Mouse (Mus musculus): ENCODE data around the gene Cds2. TPM values are rescaled to one million over a fixed set of nuclear protein-coding genes. Genes with fewer than 3 reads are reported as not detected.
"Not testable (repeated sequence)": the region's sequence is repeated elsewhere in the genome, so short reads cannot be mapped to it uniquely, and the experiment has no call there.

Gene Cds2
- polyA plus RNA-seq, 1 experiment from 2014 or later: 19.7 TPM

GRCm38 (mm10) chr2:132314057-132314456 is 51.1 kb downstream of the Cds2 start:
- not testable (repeated sequence) for H3K4me3 ChIP-seq (replicated peaks; ENCODE audit: low read length); H3K4me2 ChIP-seq (ENCODE audit: low read depth, low read length); ATAC-seq (ENCODE audit: insufficient read depth, low FRiP score); H3K27me3 ChIP-seq (ENCODE audit: control insufficient read depth, insufficient read depth, low read length); H3K4me1 ChIP-seq (ENCODE audit: control insufficient read depth, insufficient read depth, low read length); H3K36me3 ChIP-seq (ENCODE audit: control insufficient read depth, insufficient read depth, low read length); H3K27ac ChIP-seq (ENCODE audit: low read length); H3K9me3 ChIP-seq (replicated peaks; ENCODE audit: control insufficient read depth, low read length); H3K9ac ChIP-seq (ENCODE audit: low read length)
- WGBS: 86% methylated on average over 8 of the region's 8 CpGs

DNA sequence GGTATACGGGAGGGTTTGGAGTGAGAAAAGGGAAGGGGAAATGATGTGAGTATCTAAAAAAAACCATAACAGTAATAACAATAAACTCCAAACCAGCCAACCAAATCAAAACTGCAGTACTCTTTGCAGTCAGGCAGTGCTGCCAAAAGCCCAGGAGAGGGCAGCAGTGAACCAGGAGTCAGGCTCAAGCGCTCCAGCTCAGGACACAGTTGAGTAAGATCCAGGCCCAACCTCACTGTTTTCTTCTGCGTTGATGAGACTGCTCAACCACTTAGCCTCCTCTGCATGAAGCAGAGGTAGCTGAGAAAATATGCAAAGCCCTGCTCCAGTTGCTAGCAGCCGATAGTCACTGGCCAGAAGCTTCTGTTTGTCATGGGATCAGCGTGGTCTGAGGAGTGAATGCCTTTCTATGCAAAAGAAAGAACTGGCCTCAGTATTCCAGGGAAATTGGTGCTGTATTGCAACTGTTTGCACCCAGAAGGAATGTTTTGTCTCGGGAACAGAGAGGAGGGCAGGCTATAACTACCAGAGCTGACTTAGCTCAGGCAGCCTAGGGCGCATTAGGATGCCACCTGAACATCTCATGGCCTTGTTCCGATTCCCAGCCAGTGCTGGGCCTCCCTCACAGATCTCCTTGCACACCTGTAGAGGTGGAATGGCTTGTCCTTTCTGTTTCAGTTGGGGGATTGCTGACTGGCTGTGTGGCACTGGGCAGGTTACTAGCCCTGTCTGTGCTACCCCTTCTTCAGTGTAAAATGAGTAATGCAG is 53.3 kb downstream of the Cds2 start:
- ATAC-seq (ENCODE audit: insufficient read depth, low FRiP score): peak; percentile 53; the same call in 1 of the 2 replicates
- no peak overlapping the region for H3K4me3 ChIP-seq (replicated peaks; ENCODE audit: low read length)
- H3K9ac ChIP-seq (ENCODE audit: low read length): no peak overlapping the region
- no peaks in the 10 kb centered on the region for H3K27me3 ChIP-seq (ENCODE audit: control insufficient read depth, insufficient read depth, low read length)
- H3K4me1 ChIP-seq (ENCODE audit: control insufficient read depth, insufficient read depth, low read length): no peaks in the 10 kb centered on the region
- WGBS: 37% methylated on average over 8 of the region's 8 CpGs
- no peak overlapping the region for H3K27ac ChIP-seq (ENCODE audit: low read length)
- no peak overlapping the region for H3K4me2 ChIP-seq (ENCODE audit: low read depth, low read length)
- H3K36me3 ChIP-seq (ENCODE audit: control insufficient read depth, insufficient read depth, low read length): no peaks in the 10 kb centered on the region
- H3K9me3 ChIP-seq (replicated peaks; ENCODE audit: control insufficient read depth, low read length): no peaks in the 10 kb centered on the region

- no peaks in the 10 kb centered on the region for H3K9me3 ChIP-seq (replicated peaks; ENCODE audit: control insufficient read depth, low read length)
- H3K4me1 ChIP-seq (ENCODE audit: control insufficient read depth, insufficient read depth, low read length): no peaks in the 10 kb centered on the region
- H3K27me3 ChIP-seq (ENCODE audit: control insufficient read depth, insufficient read depth, low read length): no peaks in the 10 kb centered on the region
- H3K36me3 ChIP-seq (ENCODE audit: control insufficient read depth, insufficient read depth, low read length): no peaks in the 10 kb centered on the region
- WGBS: 78% methylated on average over 1 of the region's 1 CpGs
- H3K4me2 ChIP-seq (ENCODE audit: low read depth, low read length): no peak overlapping the region
- no peak for ATAC-seq (ENCODE audit: insufficient read depth, low FRiP score)
- no peak overlapping the region for H3K9ac ChIP-seq (ENCODE audit: low read length)
- H3K4me3 ChIP-seq (replicated peaks; ENCODE audit: low read length): no peak overlapping the region
- no peak overlapping the region for H3K27ac ChIP-seq (ENCODE audit: low read length)
Observed at GRCm38 (mm10) chr2:132317178-132317577, 54.2 kb downstream of the Cds2 start.

- Histone ChIP-seq H3K27ac (ENCODE audit: low read length) (no peak overlapping the region), H3K4me3 (replicated peaks; ENCODE audit: low read length) (no peak overlapping the region), H3K9me3 (replicated peaks; ENCODE audit: control insufficient read depth, low read length) (no peaks in the 10 kb centered on the region), H3K4me1 (ENCODE audit: control insufficient read depth, insufficient read depth, low read length) (no peaks in the 10 kb centered on the region), H3K27me3 (ENCODE audit: control insufficient read depth, insufficient read depth, low read length) (no peaks in the 10 kb centered on the region), H3K4me2 (ENCODE audit: low read depth, low read length) (no peak overlapping the region), H3K9ac (ENCODE audit: low read length) (no peak overlapping the region), H3K36me3 (ENCODE audit: control insufficient read depth, insufficient read depth, low read length) (no peaks in the 10 kb centered on the region)
- no peak for ATAC-seq (ENCODE audit: insufficient read depth, low FRiP score)
- 66% methylated on average over 5 of the region's 5 CpGs for WGBS
Observed at GRCm38 (mm10) chr2:132320516-132320915, 57.6 kb downstream of the Cds2 start.

- H3K4me1 ChIP-seq (ENCODE audit: control insufficient read depth, insufficient read depth, low read length): no peaks in the 10 kb centered on the region
- 48% methylated on average over 4 of the region's 4 CpGs for WGBS
- no peaks in the 10 kb centered on the region for H3K9me3 ChIP-seq (replicated peaks; ENCODE audit: control insufficient read depth, low read length)
- H3K36me3 ChIP-seq (ENCODE audit: control insufficient read depth, insufficient read depth, low read length): no peaks in the 10 kb centered on the region
- no peak for ATAC-seq (ENCODE audit: insufficient read depth, low FRiP score)
- no peak overlapping the region for H3K27ac ChIP-seq (ENCODE audit: low read length)
- no peak overlapping the region for H3K9ac ChIP-seq (ENCODE audit: low read length)
- H3K27me3 ChIP-seq (ENCODE audit: control insufficient read depth, insufficient read depth, low read length): no peaks in the 10 kb centered on the region
- H3K4me2 ChIP-seq (ENCODE audit: low read depth, low read length): no peak overlapping the region
- no peak overlapping the region for H3K4me3 ChIP-seq (replicated peaks; ENCODE audit: low read length)
Observed at GRCm38 (mm10) chr2:132323541-132323940, 60.6 kb downstream of the Cds2 start.

- no peak overlapping the region for H3K27ac ChIP-seq (ENCODE audit: low read length)
- ATAC-seq (ENCODE audit: insufficient read depth, low FRiP score): no peak
- H3K9me3 ChIP-seq (replicated peaks; ENCODE audit: control insufficient read depth, low read length): no peaks in the 10 kb centered on the region
- no peak overlapping the region for H3K4me2 ChIP-seq (ENCODE audit: low read depth, low read length)
- 80% methylated on average over 2 of the region's 2 CpGs for WGBS
- H3K4me1 ChIP-seq (ENCODE audit: control insufficient read depth, insufficient read depth, low read length): no peaks in the 10 kb centered on the region
- no peaks in the 10 kb centered on the region for H3K36me3 ChIP-seq (ENCODE audit: control insufficient read depth, insufficient read depth, low read length)
- H3K27me3 ChIP-seq (ENCODE audit: control insufficient read depth, insufficient read depth, low read length): no peaks in the 10 kb centered on the region
- no peak overlapping the region for H3K9ac ChIP-seq (ENCODE audit: low read length)
- H3K4me3 ChIP-seq (replicated peaks; ENCODE audit: low read length): no peak overlapping the region
Observed at GRCm38 (mm10) chr2:132337202-132337601, 74.3 kb downstream of the Cds2 start.

GRCm38 (mm10) chr2:132340350-132340749 is 77.4 kb downstream of the Cds2 start:
- H3K27me3 ChIP-seq (ENCODE audit: control insufficient read depth, insufficient read depth, low read length): no peaks in the 10 kb centered on the region
- no peak overlapping the region for H3K4me3 ChIP-seq (replicated peaks; ENCODE audit: low read length)
- no peaks in the 10 kb centered on the region for H3K36me3 ChIP-seq (ENCODE audit: control insufficient read depth, insufficient read depth, low read length)
- H3K9me3 ChIP-seq (replicated peaks; ENCODE audit: control insufficient read depth, low read length): no peaks in the 10 kb centered on the region
- H3K4me2 ChIP-seq (ENCODE audit: low read depth, low read length): no peak overlapping the region
- H3K9ac ChIP-seq (ENCODE audit: low read length): no peak overlapping the region
- no peak for ATAC-seq (ENCODE audit: insufficient read depth, low FRiP score)
- WGBS: 51% methylated on average over 2 of the region's 2 CpGs
- H3K4me1 ChIP-seq (ENCODE audit: control insufficient read depth, insufficient read depth, low read length): no peaks in the 10 kb centered on the region
- no peak overlapping the region for H3K27ac ChIP-seq (ENCODE audit: low read length)

- ATAC-seq (ENCODE audit: insufficient read depth, low FRiP score): no peak
- no peaks in the 10 kb centered on the region for H3K27me3 ChIP-seq (ENCODE audit: control insufficient read depth, insufficient read depth, low read length)
- no peaks in the 10 kb centered on the region for H3K9me3 ChIP-seq (replicated peaks; ENCODE audit: control insufficient read depth, low read length)
- H3K27ac ChIP-seq (ENCODE audit: low read length): no peak overlapping the region
- no peak overlapping the region for H3K9ac ChIP-seq (ENCODE audit: low read length)
- H3K4me1 ChIP-seq (ENCODE audit: control insufficient read depth, insufficient read depth, low read length): no peaks in the 10 kb centered on the region
- no peaks in the 10 kb centered on the region for H3K36me3 ChIP-seq (ENCODE audit: control insufficient read depth, insufficient read depth, low read length)
- H3K4me2 ChIP-seq (ENCODE audit: low read depth, low read length): no peak overlapping the region
- WGBS: 84% methylated on average over 3 of the region's 3 CpGs
- no peak overlapping the region for H3K4me3 ChIP-seq (replicated peaks; ENCODE audit: low read length)
Observed at GRCm38 (mm10) chr2:132341293-132341692, 78.3 kb downstream of the Cds2 start.

GRCm38 (mm10) chr2:132343846-132344245 is 80.9 kb downstream of the Cds2 start:
- no peaks in the 10 kb centered on the region for H3K9me3 ChIP-seq (replicated peaks; ENCODE audit: control insufficient read depth, low read length)
- H3K27me3 ChIP-seq (ENCODE audit: control insufficient read depth, insufficient read depth, low read length): no peaks in the 10 kb centered on the region
- H3K4me3 ChIP-seq (replicated peaks; ENCODE audit: low read length): no peak overlapping the region
- no peak overlapping the region for H3K27ac ChIP-seq (ENCODE audit: low read length)
- no peak overlapping the region for H3K9ac ChIP-seq (ENCODE audit: low read length)
- ATAC-seq (ENCODE audit: insufficient read depth, low FRiP score): no peak
- H3K4me1 ChIP-seq (ENCODE audit: control insufficient read depth, insufficient read depth, low read length): no peaks in the 10 kb centered on the region
- no peaks in the 10 kb centered on the region for H3K36me3 ChIP-seq (ENCODE audit: control insufficient read depth, insufficient read depth, low read length)
- 82% methylated on average over 11 of the region's 11 CpGs for WGBS
- no peak overlapping the region for H3K4me2 ChIP-seq (ENCODE audit: low read depth, low read length)

Data from stomach, embryonic 16.5 days (tissue).